Comparison of ENCODE assay signal across 16 mouse cellular contexts in genomic region chr9:115457889-115458710, GRCm38 (mm10).
DNase-seq lines count a peak whose midpoint lies in the region; ATAC-seq and TF ChIP-seq lines count a peak whose summit lies in the region.
"Had no signal": no experiment of that assay in that cellular context is flagged by ENCODE, and none has a peak within 500 bp of the region (broad histone marks: within the 10 kb centered on the region; RNA-seq: fewer than 3 reads in every experiment).

No protein-coding gene starts in this region.

- intact Hi-C loops in left cerebral cortex, postnatal 10 days (cut with DNase I) = no loop called here

- H3K27me3 ChIP-seq in heart, embryonic 10.5 days (ENCODE audit: insufficient read depth, poor library complexity, severe bottlenecking) = no peaks in the 10 kb centered on the region
- H3K27me3 ChIP-seq in heart, embryonic 12.5 days (replicated peaks) = no peaks in the 10 kb centered on the region
- H3K27me3 ChIP-seq in midbrain, postnatal 0 days (ENCODE audit: insufficient read depth, low read length) = no peaks in the 10 kb centered on the region
- H3K27me3 ChIP-seq: liver, embryonic 15.5 days; stomach, embryonic 15.5 days had no signal

- peak overlapping the region; percentile 47 for H3K27ac ChIP-seq in heart, embryonic 10.5 days
- H3K27ac ChIP-seq in heart, embryonic 12.5 days (ENCODE audit: poor library complexity, severe bottlenecking) = no peak overlapping the region
- no peak overlapping the region for H3K27ac ChIP-seq in midbrain, postnatal 0 days (ENCODE audit: low read depth, low read length)
- H3K27ac ChIP-seq: heart, adult 2 months; liver, embryonic 15.5 days; stomach, embryonic 15.5 days had no signal

- no peak overlapping the region for H3K4me2 ChIP-seq in heart, embryonic 12.5 days
- H3K4me2 ChIP-seq in midbrain, postnatal 0 days (ENCODE audit: low read depth, low read length, poor library complexity, severe bottlenecking) = no peak overlapping the region
- H3K4me2 ChIP-seq: liver, embryonic 15.5 days; stomach, embryonic 15.5 days had no signal

- H3K36me3 ChIP-seq in heart, embryonic 10.5 days = no peaks in the 10 kb centered on the region
- no peaks in the 10 kb centered on the region for H3K36me3 ChIP-seq in heart, embryonic 12.5 days
- H3K36me3 ChIP-seq in midbrain, postnatal 0 days (ENCODE audit: insufficient read depth, low read length) = no peaks in the 10 kb centered on the region
- H3K36me3 ChIP-seq: liver, embryonic 15.5 days; stomach, embryonic 15.5 days had no signal

- no peak overlapping the region for H3K9ac ChIP-seq in heart, embryonic 12.5 days
- no peak overlapping the region for H3K9ac ChIP-seq in midbrain, postnatal 0 days (replicated peaks; ENCODE audit: low read length, poor library complexity, severe bottlenecking)
- H3K9ac ChIP-seq: liver, embryonic 15.5 days; stomach, embryonic 15.5 days had no signal

- TF ChIP-seq CTCF in midbrain, postnatal 0 days (IDR thresholded peaks at IDR 0.05) = no peak

- no peak overlapping the region for H3K4me3 ChIP-seq in heart, embryonic 10.5 days
- no peak overlapping the region for H3K4me3 ChIP-seq in heart, embryonic 12.5 days
- H3K4me3 ChIP-seq in midbrain, postnatal 0 days (ENCODE audit: low read depth, low read length) = no peak overlapping the region
- H3K4me3 ChIP-seq: heart, adult 2 months; liver, embryonic 15.5 days; stomach, embryonic 15.5 days had no signal

- WGBS in heart, embryonic 10.5 days = 69% methylated on average over 21 of the region's 21 CpGs
- WGBS in heart, embryonic 12.5 days = 67% methylated on average over 21 of the region's 21 CpGs
- 65% methylated on average over 21 of the region's 21 CpGs for WGBS in midbrain, postnatal 0 days

- H3K9me3 ChIP-seq in heart, embryonic 10.5 days = no peaks in the 10 kb centered on the region
- no peaks in the 10 kb centered on the region for H3K9me3 ChIP-seq in heart, embryonic 12.5 days (replicated peaks)
- H3K9me3 ChIP-seq in midbrain, postnatal 0 days (ENCODE audit: low read length) = no peaks in the 10 kb centered on the region
- H3K9me3 ChIP-seq: liver, embryonic 15.5 days; stomach, embryonic 15.5 days had no signal

- ATAC-seq in heart, embryonic 12.5 days (ENCODE audit: insufficient number of reproducible peaks, low FRiP score) = no peak
- ATAC-seq in midbrain, postnatal 0 days (ENCODE audit: low FRiP score) = no peak
- ATAC-seq in erythroid progenitor cell, adult 5-6 weeks (replicated peaks; ENCODE audit: low FRiP score, poor library complexity, severe bottlenecking) = no peak
- ATAC-seq: forebrain, embryonic 16.5 days had no signal

- DNase-seq in heart, embryonic 10.5 days (ENCODE audit: low spot score) = no peak
- DNase-seq in brain, adult 2 months (ENCODE audit: low read depth, low spot score) = peak; percentile 13
- peak; percentile 37 for DNase-seq in embryo, embryonic 10.5 days (ENCODE audit: low spot score)
- peak; percentile 8 for DNase-seq in midbrain, postnatal 0 days (ENCODE audit: low spot score)
- no peak for DNase-seq in left cerebral cortex, postnatal 10 days (ENCODE audit: extremely low spot score in 1 of 2, low spot score in 2 of 2)
- DNase-seq: adrenal gland, postnatal 36 days; heart, adult 2 months; heart, postnatal 36 days; kidney, adult 2 months; lung, postnatal 4 days; right cerebral cortex, postnatal 25 days had no signal

- H3K4me1 ChIP-seq in heart, embryonic 10.5 days = peaks cover 19% of the 10 kb centered on the region
- peaks cover 12% of the 10 kb centered on the region for H3K4me1 ChIP-seq in heart, embryonic 12.5 days (replicated peaks)
- 0 out of 2 replicates have a peak, but pooled peaks cover 3% of the 10 kb centered on the region for H3K4me1 ChIP-seq in midbrain, postnatal 0 days (ENCODE audit: insufficient read depth, low read length)
- H3K4me1 ChIP-seq: stomach, embryonic 15.5 days had no signal

Comparison
In these comparisons a context has a peak if more than half of its experiments do, and no peak if none do; other contexts are left out.
1. DNase-seq: peak in brain, adult 2 months (single experiment), embryo, embryonic 10.5 days (single experiment) and midbrain, postnatal 0 days (single experiment); none in heart, embryonic 10.5 days (single experiment) and left cerebral cortex, postnatal 10 days (0 of 2).